Mouse (Mus musculus) midbrain, postnatal 0 days (tissue): ENCODE results near the gene Zdhhc3. TPM values are rescaled to one million over a fixed set of nuclear protein-coding genes. Genes with fewer than 3 reads are reported as not detected.

ENCODE experiments used
- ATAC-seq: fragments of 200-750 bp; cut with Nextera tagmentation; 2 replicates; pipeline ENCODE4 v1.8.0; 2017; ENCODE audit warnings: moderate number of reproducible peaks, mild to moderate bottlenecking, moderate TSS enrichment, moderate library complexity; ENCODE audit not compliant: low FRiP score
- DNase-seq: peaks from one replicate; pipeline ENCODE4 v3.0.0-alpha.2; 2015; ENCODE audit warnings: low spot score
- H3K27ac ChIP-seq: fragments of 300-500 bp; sonication (generic); 2 replicates; pipeline ENCODE4 v1.5.1; 2014; ENCODE audit warnings: low read depth, mild to moderate bottlenecking, low read length, mixed read lengths
- H3K27me3 ChIP-seq: fragments of 300-500 bp; sonication (generic); 2 replicates; pipeline ENCODE4 v1.6.1; 2014; ENCODE audit warnings: low read length, control low read depth, mixed read lengths; ENCODE audit not compliant: insufficient read depth
- H3K36me3 ChIP-seq: fragments of 300-500 bp; sonication (generic); 2 replicates; pipeline ENCODE4 v1.6.1; 2014; ENCODE audit warnings: low read length, control low read depth, mixed read lengths; ENCODE audit not compliant: insufficient read depth
- H3K4me1 ChIP-seq: fragments of 300-500 bp; sonication (generic); 2 replicates; pipeline ENCODE4 v1.6.1; 2014; ENCODE audit warnings: mild to moderate bottlenecking, control low read depth, antibody characterized with exemption, low read length, mixed read lengths; ENCODE audit not compliant: insufficient read depth
- H3K4me2 ChIP-seq: fragments of 300-500 bp; sonication (generic); 2 replicates; pipeline ENCODE4 v1.6.1; 2014; ENCODE audit warnings: low read depth, mild to moderate bottlenecking, low read length, mixed read lengths; ENCODE audit not compliant: poor library complexity, severe bottlenecking
- H3K4me3 ChIP-seq: fragments of 300-500 bp; sonication (generic); 2 replicates; pipeline ENCODE4 v1.5.1; 2014; ENCODE audit warnings: low read depth, mild to moderate bottlenecking, low read length, moderate library complexity
- H3K9ac ChIP-seq: fragments of 300-500 bp; sonication (generic); replicated peaks from 2 replicates; pipeline ENCODE4 v1.6.1; 2014; ENCODE audit warnings: mild to moderate bottlenecking, low read length, moderate library complexity, mixed read lengths; ENCODE audit not compliant: poor library complexity, severe bottlenecking
- H3K9me3 ChIP-seq: fragments of 300-500 bp; sonication (generic); 2 replicates; pipeline ENCODE4 v1.6.1; 2016; ENCODE audit warnings: low read length, control low read depth
- CTCF ChIP-seq: IDR thresholded peaks from 2 replicates; pipeline ENCODE4 v1.5.1; 2016; ENCODE audit warnings: antibody characterized with exemption, mild to moderate bottlenecking
- WGBS: fragments of 180-500 bp; shearing (Covaris S2); extraction: QIAGEN DNeasy Blood & Tissue Kit; methylation state at CpG from one replicate; pipeline ENCODE4 v1.1.7; 2014; 5-methylcytosine and 5-hydroxymethylcytosine counted together
- polyA plus RNA-seq: library from polyadenylated mRNA; unstranded; fragments of >200 nt; fragmentation: Nextera tagmentation; extraction: Ambion mirVana; gene quantifications from 2 replicates; pipeline ENCODE4 v1.2.1, GENCODE M21; 2015
- total RNA-seq: library from RNA; depleted of rRNA; stranded (reverse); fragments of >200 nt; gene quantifications from 2 replicates; pipeline ENCODE4 v1.2.3, GENCODE M21; 2014

The Zdhhc3 gene
- total and polyA plus RNA-seq, 2 experiments from 2014 or later: 76.7 to 86.9 TPM

DNA sequence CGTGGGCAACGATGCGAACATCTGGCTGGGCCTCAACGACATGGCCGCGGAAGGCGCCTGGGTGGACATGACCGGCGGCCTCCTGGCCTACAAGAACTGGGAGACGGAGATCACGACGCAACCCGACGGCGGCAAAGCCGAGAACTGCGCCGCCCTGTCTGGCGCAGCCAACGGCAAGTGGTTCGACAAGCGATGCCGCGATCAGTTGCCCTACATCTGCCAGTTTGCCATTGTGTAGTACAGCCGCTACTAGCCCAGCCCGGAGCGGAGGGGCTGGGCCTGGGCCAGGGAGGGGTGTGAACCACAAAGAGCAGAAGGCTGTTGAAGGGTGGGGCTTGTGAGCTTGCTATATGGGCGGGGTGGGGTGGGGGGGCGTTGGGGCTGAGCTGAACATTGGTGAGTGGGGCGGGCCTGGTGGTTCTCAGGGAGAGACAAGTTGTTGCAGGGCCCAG, 43.9 kb upstream of the Zdhhc3 start:
- no peaks in the 10 kb centered on the region for H3K36me3 ChIP-seq
- no peak overlapping the region for H3K4me2 ChIP-seq
- H3K9me3 ChIP-seq: no peaks in the 10 kb centered on the region
- ATAC-seq (peak; percentile 22; the same call in 1 of the 2 replicates), DNase-seq (peak; percentile 17)
- WGBS: 44% methylated on average over 28 of the region's 30 CpGs
- no peaks in the 10 kb centered on the region for H3K27me3 ChIP-seq
- H3K4me1 ChIP-seq: no peaks in the 10 kb centered on the region
- TF ChIP-seq CTCF: no peak
- H3K4me3 ChIP-seq: no peak overlapping the region
- no peak overlapping the region for H3K27ac ChIP-seq
- no peak overlapping the region for H3K9ac ChIP-seq

- no peaks in the 10 kb centered on the region for H3K36me3 ChIP-seq
- ATAC-seq (no peak), DNase-seq (no peak)
- no peak overlapping the region for H3K27ac ChIP-seq
- no peak for TF ChIP-seq CTCF
- no peak overlapping the region for H3K4me2 ChIP-seq
- H3K4me3 ChIP-seq: no peak overlapping the region
- no peaks in the 10 kb centered on the region for H3K27me3 ChIP-seq
- H3K9me3 ChIP-seq: no peaks in the 10 kb centered on the region
- WGBS: 90% methylated on average over 2 of the region's 2 CpGs
- H3K9ac ChIP-seq: no peak overlapping the region
- no peaks in the 10 kb centered on the region for H3K4me1 ChIP-seq
Observed at GRCm38 (mm10) chr9:123153121-123153520, 40.1 kb upstream of the Zdhhc3 start.

- no peak overlapping the region for H3K9ac ChIP-seq
- ATAC-seq (no peak), DNase-seq (no peak)
- no peaks in the 10 kb centered on the region for H3K36me3 ChIP-seq
- no peak overlapping the region for H3K4me2 ChIP-seq
- no peaks in the 10 kb centered on the region for H3K9me3 ChIP-seq
- WGBS: 72% methylated on average over 3 of the region's 3 CpGs
- TF ChIP-seq CTCF: no peak
- H3K27ac ChIP-seq: no peak overlapping the region
- no peaks in the 10 kb centered on the region for H3K4me1 ChIP-seq
- H3K27me3 ChIP-seq: no peaks in the 10 kb centered on the region
- no peak overlapping the region for H3K4me3 ChIP-seq
Observed at GRCm38 (mm10) chr9:123152026-123152425, 39.0 kb upstream of the Zdhhc3 start.

GRCm38 (mm10) chr9:123151561-123151960, 38.6 kb upstream of the Zdhhc3 start:
- no peaks in the 10 kb centered on the region for H3K4me1 ChIP-seq
- H3K9ac ChIP-seq: no peak overlapping the region
- 36% methylated on average over 1 of the region's 1 CpGs for WGBS
- ATAC-seq (no peak), DNase-seq (no peak)
- TF ChIP-seq CTCF: no peak
- H3K36me3 ChIP-seq: no peaks in the 10 kb centered on the region
- no peak overlapping the region for H3K4me2 ChIP-seq
- no peaks in the 10 kb centered on the region for H3K9me3 ChIP-seq
- H3K4me3 ChIP-seq: no peak overlapping the region
- no peaks in the 10 kb centered on the region for H3K27me3 ChIP-seq
- no peak overlapping the region for H3K27ac ChIP-seq

GRCm38 (mm10) chr9:123150241-123151020, 37.4 kb upstream of the Zdhhc3 start, which contains the start of gene Clec3b:
Gene Clec3b, plus strand, starts transcription at chr9:123150946.
- Histone ChIP-seq H3K4me2 (no peak within 1 kb of the TSS), H3K4me1 (no peaks in the 10 kb centered on the region), H3K4me3 (no peak within 1 kb of the TSS), H3K27me3 (no peaks in the 10 kb centered on the region), H3K9ac (no peak within 1 kb of the TSS), H3K27ac (no peak within 1 kb of the TSS), H3K36me3 (no peaks in the 10 kb centered on the region), H3K9me3 (no peaks in the 10 kb centered on the region)
- no peak for TF ChIP-seq CTCF
- WGBS: 77% methylated on average over 5 of the region's 5 CpGs
- peak; percentile 62 for DNase-seq
- no peak for ATAC-seq

- no peak overlapping the region for H3K9ac ChIP-seq
- no peak for TF ChIP-seq CTCF
- H3K4me1 ChIP-seq: no peaks in the 10 kb centered on the region
- ATAC-seq (no peak), DNase-seq (no peak)
- H3K9me3 ChIP-seq: no peaks in the 10 kb centered on the region
- H3K4me3 ChIP-seq: no peak overlapping the region
- H3K36me3 ChIP-seq: no peaks in the 10 kb centered on the region
- WGBS: 81% methylated on average over 5 of the region's 5 CpGs
- H3K27ac ChIP-seq: no peak overlapping the region
- H3K27me3 ChIP-seq: no peaks in the 10 kb centered on the region
- no peak overlapping the region for H3K4me2 ChIP-seq
Observed at GRCm38 (mm10) chr9:123148430-123148829, 35.4 kb upstream of the Zdhhc3 start.
